Mouse (Mus musculus) adrenal gland (tissue): Measurements from ENCODE around the gene Slc25a25.

Source experiments
- intact Hi-C: fragments of 180-260 bp; cut with DNase I; formaldehyde crosslinking; loops from one replicate; pipeline ENCODE4 v1.15.1; 2025

The Slc25a25 gene

DNA sequence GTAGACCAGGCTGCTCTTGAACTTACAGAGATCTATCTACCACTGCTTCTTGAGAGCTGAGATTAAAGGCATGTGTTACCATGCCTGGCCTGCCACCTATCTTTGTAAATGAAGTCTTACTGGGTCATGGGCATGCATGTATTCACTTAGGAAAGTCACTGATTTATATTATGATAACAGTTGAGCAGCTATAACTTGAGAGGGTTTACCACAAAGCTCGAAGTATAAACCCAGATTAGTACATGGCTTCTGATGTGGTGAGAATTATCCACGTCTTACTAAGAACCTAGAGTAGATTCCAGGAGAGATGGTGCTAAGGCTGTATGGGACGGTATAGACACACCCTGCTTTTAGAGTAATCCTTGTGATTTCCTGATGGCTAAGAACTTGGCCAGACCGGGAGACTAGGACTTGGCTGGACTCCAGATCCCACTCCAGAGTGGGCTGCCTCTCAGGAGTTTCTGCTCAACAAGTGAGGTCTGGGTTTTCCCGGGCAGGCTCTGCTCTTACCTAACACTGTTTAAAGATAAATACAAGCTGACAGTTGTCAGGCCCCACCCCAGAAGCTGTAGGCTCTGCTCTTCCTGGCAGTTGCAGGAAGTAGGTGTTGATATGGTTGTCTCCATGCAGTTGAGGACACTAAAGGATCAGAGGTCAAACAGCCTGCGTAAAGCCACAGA lies 13.1 kb upstream of the Slc25a25 start:
- intact Hi-C loops, result no loop called here

DNA sequence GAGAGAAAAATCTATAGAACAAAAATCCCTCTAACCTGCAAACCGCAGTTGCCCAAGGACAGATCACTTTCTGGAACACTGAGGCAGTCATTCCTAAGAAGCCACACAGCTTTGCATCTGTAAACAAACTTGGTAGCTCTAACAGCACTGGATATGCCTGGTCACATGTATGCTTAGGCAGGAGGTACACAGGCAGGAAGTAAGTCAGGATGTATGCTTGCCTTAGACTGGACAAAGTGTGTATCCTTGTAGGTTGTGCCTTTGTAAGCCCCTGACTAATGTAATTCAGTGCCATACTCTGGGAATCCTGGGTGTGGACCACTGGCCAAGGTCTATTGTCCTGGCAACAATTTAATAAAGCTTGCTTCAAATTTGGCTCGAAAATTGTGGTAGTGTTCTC lies 12.5 kb upstream of the Slc25a25 start:
- intact Hi-C loops, result no loop called here

DNA sequence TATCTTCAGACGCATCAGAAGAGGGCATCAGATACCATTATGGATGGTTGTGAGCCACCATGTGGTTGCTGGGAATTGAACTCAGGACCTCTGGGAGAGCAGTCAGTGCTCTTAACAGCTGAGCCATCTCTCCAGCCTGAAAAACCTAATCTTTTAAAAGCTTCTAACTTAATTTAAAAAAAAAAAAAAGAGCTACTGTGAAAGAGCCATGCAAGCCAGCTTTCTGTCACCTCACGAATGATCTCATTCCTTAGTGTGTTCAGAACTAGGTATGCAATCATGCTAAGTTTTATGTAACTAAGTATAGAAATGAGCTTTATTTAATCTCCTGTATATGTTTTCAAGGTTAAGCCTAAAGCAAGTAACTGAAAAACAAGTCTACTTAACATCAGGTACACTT lies 8.4 kb upstream of the Slc25a25 start:
- intact Hi-C loops, result loop anchor here (5.0 kb wide), 1 partner anchor 42 kb away; no protein-coding TSS in a partner anchor

DNA sequence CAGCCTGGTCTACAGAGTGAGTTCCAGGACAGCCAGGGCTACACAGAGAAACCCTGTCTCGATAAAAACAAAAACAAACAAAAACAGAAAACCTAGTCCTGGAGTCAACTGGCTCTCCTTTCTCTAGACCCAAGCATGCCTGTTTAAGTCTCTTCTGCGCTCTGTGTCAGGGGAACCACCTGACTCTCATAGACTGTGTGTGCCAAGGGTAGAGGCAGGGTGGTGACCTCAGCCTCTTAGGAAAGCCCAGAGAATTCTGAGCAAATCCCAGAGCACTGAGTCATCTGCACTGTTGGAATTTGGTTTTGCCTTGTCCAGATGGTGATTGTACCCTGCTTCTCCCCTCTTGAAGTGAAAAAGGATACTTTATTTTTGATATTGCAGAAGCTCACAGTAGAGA lies 7.1 kb upstream of the Slc25a25 start:
- intact Hi-C loops, result loop anchor here (5.0 kb wide), 1 partner anchor 41 kb away; no protein-coding TSS in a partner anchor

DNA sequence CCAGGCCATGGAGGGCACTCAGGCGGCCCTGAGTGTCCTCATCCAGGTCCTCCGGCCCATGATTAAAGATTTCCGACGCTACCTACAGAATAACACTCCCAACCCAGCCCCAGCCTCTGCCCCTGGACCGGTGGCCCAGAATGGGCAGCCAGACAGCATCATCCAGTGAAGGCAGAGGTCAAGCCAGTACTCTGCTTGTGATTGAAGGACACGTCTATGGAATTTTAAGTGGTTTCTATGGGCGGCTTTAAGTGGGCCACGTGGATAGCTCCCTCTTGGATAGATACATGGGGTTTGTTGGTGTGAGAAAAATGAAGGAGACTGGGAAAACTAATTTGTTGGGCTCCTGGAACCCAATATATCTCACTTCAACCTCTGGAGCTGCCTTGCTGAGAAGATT lies 3.9 kb upstream of the Slc25a25 start:
- intact Hi-C loops, result loop anchor here (5.0 kb wide), 1 partner anchor 38 kb away; no protein-coding TSS in a partner anchor

DNA sequence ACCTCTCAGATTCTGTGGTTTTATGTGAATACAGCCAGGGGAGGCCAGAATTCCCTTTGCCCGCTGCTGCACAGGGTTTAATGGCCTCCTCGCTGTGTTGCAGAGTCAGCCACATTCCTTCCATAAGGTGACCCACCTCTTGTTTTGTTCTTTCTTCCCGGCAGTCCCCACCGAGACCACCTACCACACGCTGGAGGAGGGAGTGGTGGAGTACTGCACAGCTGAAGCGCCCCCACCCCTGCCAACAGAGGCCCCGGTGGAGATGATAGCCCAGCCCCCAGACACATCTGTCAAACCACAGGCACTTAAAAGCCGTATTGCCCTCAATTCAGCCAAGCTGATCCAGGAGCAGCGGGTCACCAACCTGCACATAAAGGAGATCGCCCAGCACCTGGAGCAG lies 3.4 kb upstream of the Slc25a25 start:
- intact Hi-C loops, result loop anchor here (5.0 kb wide), 1 partner anchor 37 kb away; no protein-coding TSS in a partner anchor

DNA sequence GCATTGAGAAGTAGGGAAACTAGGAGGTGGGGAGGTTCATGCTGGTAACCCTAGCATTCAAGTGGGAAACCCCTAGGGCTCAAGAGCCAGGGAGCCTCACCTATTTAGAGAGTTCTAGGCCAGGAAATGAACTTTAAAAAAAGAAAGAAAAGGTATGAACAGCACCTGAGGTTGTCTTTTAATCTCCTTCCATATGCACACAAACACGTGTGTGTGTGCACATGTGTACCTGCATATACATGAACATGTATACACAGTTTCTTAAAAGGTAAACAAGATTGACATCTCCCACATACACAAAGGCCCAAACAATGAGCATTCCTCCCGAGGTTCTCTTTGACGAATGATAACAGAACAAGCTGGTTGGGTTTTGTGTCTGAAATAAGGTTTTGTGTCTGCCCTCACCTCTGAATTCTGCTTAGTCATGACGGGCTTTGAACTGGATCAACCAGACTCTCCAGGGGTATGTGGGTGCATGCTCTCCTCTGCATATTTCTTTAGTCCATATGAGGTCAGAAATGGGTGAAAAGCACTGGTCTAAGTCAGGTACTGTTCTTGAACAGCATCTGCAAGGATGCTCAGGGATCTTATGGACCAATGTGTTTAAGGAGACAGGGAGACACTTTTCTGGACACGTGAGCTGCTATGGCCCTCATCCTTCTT lies 2.5 kb upstream of the Slc25a25 start:
- intact Hi-C loops, result no loop called here

DNA sequence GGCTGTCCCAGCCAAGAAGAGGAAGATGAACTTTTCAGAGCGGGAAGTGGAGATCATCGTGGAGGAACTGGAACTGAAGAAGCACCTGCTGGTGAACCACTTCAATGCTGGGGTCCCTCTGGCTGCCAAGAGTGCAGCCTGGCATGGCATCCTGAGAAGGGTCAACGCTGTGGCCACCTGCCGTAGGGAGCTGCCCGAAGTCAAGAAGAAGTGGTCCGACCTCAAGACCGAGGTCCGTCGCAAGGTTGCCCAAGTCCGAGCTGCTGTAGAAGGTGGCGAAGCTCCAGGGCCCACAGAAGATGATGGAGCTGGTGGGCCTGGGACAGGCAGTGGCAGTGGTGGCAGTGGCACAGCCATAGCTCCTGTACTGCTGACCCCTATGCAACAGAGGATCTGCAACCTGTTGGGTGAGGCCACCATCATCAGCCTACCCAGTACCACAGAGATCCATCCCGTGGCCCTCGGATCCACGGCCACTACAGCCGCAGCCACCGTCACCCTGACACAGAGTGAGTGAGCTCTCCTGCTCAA lies 1.3 kb upstream of the Slc25a25 start:
- intact Hi-C loops, result no loop called here

DNA sequence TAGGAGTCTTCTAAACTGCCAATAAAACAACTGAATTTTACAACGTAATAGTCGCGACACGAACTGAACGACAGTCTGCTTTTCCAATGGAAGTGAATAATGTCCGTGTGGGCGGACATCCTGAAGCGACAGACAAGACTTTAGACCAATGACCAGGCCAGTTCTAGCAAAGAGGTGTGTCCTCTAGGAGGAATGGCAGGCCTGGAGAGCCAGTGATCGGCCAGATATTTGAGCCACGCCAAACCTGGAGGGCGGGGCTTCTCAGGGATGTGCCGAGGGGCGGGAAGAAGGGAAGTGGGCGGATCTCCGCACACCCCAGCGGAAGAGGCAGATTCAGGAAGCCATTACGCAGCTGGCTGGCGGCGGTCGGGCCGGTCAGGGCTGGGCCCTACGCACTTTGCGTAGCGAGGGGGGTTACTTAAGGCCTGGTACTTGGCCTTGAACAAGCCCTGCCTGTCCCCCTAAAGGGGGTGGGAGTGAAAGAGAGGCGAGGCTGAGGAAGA lies 676 bp upstream of the Slc25a25 start:
- intact Hi-C loops, result no loop called here

DNA sequence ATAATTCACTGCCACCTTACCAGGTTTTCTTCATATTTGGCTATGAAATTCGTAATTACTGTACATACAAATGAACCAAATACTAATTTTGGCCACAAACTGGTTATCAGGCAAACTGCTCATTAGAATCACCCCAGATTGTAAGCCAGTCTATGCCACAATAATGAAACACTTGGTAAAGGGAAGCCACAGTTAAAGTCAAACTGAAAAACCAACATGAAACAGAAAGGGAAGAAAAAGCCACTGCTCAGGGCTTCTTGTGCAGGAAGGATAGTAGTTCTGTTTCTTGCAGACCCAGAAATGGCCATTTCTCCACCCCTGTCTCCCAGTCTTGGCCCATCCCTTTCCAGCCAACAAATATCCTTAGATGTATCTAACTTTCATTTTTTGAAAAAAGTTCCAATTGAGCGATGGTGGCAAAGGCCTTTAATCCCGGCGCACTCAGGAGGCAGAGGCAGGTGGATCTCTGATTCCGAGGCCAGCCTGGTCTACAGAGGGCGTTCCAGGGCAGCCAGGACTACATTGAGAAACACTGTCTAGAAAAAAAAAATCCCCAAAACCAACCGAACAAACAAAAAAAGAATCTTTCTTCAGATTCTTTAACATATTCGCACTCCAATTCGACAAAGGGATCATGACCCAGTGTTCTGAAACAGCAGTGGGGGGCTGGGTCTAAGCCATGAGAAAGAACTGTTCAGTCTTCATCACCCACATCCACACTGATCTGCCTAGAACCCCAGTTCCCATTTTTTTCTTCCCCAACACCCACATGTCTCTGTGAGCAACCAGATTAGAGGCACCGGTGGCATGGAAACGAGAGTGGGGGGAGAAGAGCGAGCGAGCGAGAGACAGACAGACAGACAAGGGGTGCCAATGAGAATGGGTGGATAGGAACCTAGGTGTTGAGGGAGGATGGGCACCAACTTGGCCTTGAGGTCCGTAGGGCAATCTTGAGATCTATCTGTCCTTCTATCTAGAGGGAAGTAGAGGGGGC lies 1.2 kb downstream of the Slc25a25 start, which contains the start of gene Naif1:
Naif1 (plus strand) TSS at position 697 of the 994 bp plus-strand sequence.
- intact Hi-C loops, result no loop called here

DNA sequence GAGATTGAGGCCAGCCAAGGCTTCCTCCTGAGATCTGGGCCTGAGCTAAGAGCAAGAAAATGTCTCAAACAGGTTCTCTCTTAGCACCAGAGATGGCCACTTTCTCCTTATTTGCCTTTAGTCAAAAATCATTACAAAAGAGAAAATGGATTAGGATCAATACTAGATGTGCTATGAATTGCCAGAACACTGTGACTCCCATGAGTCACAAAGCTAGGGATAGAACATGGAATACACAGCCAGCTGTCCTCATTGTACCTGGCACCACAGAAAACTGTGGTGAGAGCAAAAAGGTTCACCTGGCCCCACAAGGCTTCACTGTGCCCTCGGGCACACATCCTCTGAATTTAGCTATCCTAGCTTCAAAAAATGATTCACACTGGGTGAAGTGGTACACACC lies 2.8 kb downstream of the Slc25a25 start:
- intact Hi-C loops, result no loop called here

DNA sequence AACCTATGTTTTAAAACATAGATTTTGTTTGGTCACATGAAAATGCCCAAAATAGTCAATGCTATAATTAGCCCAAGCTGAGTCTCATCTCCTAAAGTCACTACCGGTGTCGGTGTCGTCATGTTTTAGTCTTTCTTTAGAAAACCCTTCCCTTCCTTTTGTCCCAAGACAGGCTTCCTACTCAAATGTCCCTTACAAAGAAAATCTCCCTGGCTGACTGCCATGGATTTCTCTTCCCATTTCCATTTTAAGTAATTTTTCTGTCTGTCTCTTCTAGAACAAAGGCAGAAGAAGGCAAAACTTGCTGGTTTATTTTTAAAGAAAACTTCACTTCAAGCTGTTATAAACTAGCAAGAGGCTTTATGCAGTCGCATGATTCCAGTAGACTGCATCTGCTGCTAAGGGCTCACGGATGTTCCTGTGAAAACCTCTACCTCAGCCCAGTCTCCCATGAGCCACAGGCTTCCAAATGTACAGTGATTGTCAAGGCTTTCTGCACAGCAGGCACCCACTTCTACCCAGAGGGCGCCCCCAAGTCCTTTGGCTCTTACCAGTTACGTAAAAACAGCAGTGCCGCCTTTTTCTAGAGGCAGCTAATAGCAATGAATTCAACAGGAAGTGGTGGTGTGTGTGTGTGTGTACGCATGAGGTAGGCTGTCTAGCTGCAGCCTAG lies 3.8 kb downstream of the Slc25a25 start:
- intact Hi-C loops, result no loop called here

DNA sequence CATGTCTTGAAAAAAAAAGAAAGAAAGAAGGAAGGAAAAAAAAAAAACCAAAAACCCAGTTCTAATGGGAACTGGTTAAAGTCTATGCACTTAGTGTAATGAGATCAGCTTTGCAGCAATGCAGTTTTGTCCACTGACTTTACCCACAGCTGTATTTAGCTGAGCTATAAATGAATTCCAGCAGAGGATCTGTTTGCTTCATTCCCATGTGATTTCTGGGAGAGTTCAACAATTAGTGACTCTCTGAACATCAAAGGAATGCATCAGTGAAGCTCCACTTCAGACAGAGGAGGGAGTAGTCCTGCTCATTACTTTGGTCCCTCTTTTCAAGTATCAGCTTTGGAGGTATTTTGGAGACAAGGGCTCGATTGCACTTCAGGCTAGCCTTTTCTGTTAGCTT lies 5.7 kb downstream of the Slc25a25 start:
- intact Hi-C loops, result no loop called here

DNA sequence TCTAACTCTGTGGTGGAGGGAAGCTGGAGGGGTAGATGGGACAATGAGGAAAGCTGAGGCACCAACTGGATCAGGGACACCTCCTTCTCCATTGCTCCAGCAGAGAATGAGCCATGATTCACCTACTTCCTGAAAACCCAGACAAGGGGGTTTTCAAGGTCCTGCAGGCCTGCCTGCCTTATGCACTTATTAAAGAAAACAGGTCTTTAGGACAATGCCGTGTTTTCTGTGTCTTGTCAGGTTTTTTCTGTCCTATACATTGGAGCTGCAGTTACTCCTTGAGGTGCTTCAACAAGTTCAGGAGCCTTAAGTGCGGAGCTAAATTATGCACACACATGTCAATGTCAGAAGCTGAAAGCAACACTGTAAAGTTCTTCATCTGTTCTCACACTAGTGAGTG lies 9.7 kb downstream of the Slc25a25 start:
- intact Hi-C loops, result no loop called here

DNA sequence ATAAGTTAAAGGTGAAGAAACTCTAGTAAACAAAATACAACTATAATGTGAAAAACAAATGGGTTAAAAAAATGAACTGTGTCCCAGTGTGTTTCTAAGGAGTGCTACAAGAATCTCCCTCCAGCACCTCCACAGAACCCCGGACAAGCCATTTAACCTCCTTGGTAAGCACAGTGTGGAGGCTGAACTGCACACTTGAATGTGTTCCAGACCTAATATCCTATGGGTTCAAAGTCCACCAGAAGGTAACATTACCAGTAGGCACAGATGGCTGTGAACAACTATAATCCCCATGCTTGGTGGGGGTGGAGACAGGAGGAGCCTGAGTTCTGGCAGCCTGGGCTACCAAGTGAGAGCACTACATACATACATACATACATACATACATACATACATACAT lies 10.6 kb downstream of the Slc25a25 start:
- intact Hi-C loops, result no loop called here

DNA sequence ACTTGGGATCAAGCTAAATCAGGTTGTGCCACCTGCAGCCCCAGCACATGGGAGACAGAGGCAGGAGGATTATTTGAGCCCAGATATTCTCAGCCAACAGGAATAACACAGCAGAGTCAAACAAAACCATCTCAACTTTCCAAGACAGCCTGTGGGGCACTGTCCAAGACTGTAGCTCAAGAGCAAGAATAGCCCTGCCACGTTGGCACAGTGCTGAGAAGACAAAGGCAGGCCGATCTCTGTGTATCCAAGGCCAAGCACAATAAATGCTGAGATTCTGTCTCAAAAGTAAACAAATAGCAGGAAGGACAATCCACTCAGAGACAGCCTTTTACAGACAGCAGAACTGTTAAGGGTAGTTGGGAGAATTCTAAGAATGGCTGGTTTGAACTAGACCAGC lies 11.1 kb downstream of the Slc25a25 start:
- intact Hi-C loops, result no loop called here

DNA sequence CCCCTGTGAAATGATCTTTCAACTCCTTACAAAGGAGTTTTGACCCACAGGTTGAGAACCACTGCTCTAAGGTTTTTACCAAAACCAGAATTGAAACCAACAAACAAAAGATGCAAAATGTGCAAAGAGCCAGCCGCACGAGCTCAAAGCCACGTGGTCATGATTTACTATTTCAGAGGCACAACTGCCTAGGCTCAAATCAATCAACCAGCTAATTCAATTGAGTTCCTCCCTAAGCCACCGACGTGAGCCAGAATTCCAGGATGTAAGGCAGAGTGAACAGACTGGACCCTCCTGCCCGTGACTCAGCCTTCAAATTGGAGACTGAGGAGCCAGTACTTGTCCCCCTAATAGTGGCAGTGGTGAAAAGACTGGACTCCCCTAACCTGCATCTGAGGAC lies 12.1 kb downstream of the Slc25a25 start:
- intact Hi-C loops, result no loop called here

DNA sequence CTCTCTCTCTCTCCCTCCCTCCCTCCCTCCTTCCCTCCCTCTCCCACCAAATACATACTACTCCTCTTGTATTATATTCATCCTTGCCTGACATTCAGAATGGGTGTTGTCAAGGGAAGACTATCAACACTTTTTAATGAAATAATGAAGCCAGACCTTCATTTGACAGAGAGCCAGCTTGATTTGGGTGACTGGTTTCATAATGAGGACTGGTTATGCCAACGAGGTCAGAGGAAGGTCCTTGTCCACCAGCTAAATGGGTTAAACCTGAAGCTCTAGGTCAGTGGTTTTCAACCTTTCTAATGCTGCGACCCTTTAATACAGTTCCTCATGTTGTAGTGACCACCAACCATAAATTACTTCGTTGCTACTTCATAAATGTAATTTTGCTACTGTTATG lies 12.5 kb downstream of the Slc25a25 start:
- intact Hi-C loops, result no loop called here

DNA sequence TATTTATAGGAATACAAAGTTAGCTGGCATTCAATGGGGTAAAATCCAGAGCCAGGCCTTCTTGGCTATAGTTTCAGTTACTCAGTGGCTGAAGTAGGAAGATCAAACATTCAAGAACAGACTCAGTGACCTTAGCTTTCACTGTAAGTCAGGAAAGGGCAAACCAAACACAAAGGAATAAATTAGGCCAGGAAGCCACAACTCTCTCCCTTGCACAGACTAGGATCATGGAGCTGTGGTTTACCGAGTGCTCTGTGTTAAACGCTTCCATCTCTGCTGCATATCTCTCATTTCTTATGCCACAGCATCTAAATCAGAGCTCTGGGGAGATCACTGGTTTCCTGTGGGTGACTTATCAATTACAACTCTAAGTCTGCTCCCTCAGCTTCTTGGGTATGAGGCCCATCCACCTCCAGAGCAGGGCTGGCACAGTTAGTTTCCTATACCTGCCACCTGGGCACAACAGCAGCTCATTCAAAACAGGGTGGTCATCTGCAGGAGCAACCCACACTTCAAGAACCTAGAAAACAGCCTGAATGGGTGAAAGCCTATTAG lies 13.6 kb downstream of the Slc25a25 start:
- intact Hi-C loops, result no loop called here

DNA sequence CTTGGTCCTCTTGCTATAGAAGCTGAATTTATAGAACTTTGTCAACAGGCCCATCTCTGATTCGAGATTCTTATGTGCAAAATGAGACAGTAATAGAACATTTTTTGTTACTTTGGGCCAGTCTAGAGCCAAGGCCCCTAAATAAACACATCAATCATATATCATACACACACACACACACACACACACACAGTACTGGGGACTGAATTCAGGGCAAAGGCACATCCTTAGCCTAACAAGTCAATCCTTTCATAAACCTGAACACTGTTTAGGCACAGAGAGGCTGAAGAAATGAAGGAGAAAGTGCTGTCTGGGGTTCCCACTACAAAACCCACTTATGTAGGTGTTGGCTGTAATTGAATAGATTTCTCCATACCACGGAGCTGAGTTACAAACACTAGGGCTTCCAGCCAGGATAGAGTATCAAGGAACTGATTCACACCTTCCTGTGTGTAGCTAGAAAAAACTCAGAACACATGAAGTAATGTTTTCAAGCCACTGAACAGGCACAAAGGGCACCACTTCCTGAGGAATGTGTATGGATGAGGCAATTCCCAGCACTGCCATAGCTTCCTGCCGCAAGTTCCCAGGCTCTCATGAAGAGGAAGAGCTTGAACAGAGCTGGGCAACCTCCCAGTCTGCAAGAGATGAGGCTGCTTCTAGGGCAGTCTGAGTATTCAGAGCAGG lies 14.4 kb downstream of the Slc25a25 start:
- intact Hi-C loops, result no loop called here
